15 mouse cellular contexts compared by ENCODE assay signal in the genomic region with DNA sequence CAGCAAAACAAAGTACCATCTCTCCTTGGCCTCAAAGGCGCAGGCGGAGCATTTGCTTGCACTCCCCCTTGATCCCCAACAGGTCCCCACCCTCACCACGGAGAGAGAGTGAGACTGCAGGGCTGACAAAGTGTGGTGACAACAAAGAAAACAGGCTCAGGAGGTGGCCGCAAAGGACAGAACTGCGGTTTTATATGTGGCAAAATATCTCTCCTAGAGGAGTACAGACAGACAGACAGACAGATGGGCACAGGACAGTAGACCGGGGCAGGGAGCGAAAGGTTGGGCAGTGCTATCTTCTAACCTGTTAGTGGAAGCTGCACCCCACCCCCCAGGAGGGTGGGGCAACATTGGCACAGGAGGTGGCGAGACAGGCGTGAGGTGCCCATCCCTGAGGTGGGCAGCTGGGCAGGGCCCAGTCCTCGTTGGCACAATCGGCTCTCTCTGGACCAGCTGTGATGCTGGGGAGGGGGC. TPM values are rescaled to one million over a fixed set of nuclear protein-coding genes. Genes with fewer than 3 reads are reported as not detected.
DNase-seq lines count a peak whose midpoint lies in the region; ATAC-seq and TF ChIP-seq lines count a peak whose summit lies in the region.
"Had no signal": no experiment of that assay in that cellular context is flagged by ENCODE, and none has a peak within 500 bp of the region (broad histone marks: within the 10 kb centered on the region; RNA-seq: fewer than 3 reads in every experiment).

No protein-coding gene starts in this region.

- H3K9me3 ChIP-seq in neural tube, embryonic 11.5 days (ENCODE audit: control insufficient read depth, low read length) = no peaks in the 10 kb centered on the region
- H3K9me3 ChIP-seq in neural tube, embryonic 15.5 days (replicated peaks) = no peaks in the 10 kb centered on the region
- H3K9me3 ChIP-seq: embryonic facial prominence, embryonic 12.5 days; forebrain, embryonic 13.5 days; heart, embryonic 10.5 days; hindbrain, embryonic 15.5 days; megakaryocyte, embryonic 14.5 days had no signal

- peaks cover 6% of the 10 kb centered on the region; the same call in 1 of the 2 replicates for H3K36me3 ChIP-seq in neural tube, embryonic 11.5 days (ENCODE audit: control insufficient read depth, insufficient read depth, low read length)
- H3K36me3 ChIP-seq in neural tube, embryonic 15.5 days = peaks cover 30% of the 10 kb centered on the region
- peaks cover 6% of the 10 kb centered on the region for H3K36me3 ChIP-seq in myocyte (ENCODE audit: control insufficient read depth, insufficient read depth)

- ATAC-seq in CD4-positive, CD25-positive, alpha-beta regulatory T cell, adult 4 months = no peak
- ATAC-seq in neural tube, embryonic 11.5 days (ENCODE audit: insufficient read depth, low FRiP score, low TSS enrichment) = no peak
- ATAC-seq in neural tube, embryonic 15.5 days (ENCODE audit: low FRiP score) = no peak
- ATAC-seq: forebrain, embryonic 13.5 days had no signal

- H3K4me3 ChIP-seq in neural tube, embryonic 11.5 days (ENCODE audit: low read depth, low read length) = no peak overlapping the region
- H3K4me3 ChIP-seq in neural tube, embryonic 15.5 days (replicated peaks) = no peak overlapping the region
- H3K4me3 ChIP-seq in myocyte = no peak overlapping the region
- H3K4me3 ChIP-seq: embryonic facial prominence, embryonic 12.5 days; forebrain, embryonic 13.5 days; heart, embryonic 10.5 days; hindbrain, embryonic 15.5 days; megakaryocyte, embryonic 14.5 days had no signal

- no peaks in the 10 kb centered on the region for H3K4me1 ChIP-seq in neural tube, embryonic 11.5 days (ENCODE audit: control insufficient read depth, insufficient read depth, low read length)
- peaks cover 29% of the 10 kb centered on the region for H3K4me1 ChIP-seq in neural tube, embryonic 15.5 days

- no peaks in the 10 kb centered on the region for H3K79me2 ChIP-seq in myocyte (ENCODE audit: control insufficient read depth, insufficient read depth)

- H3K27me3 ChIP-seq in neural tube, embryonic 11.5 days (ENCODE audit: control insufficient read depth, insufficient read depth, low read length) = peaks cover 3% of the 10 kb centered on the region; the same call in 1 of the 2 replicates
- no peaks in the 10 kb centered on the region for H3K27me3 ChIP-seq in neural tube, embryonic 15.5 days (replicated peaks)
- H3K27me3 ChIP-seq in myocyte (ENCODE audit: control insufficient read depth, insufficient read depth, insufficient read length) = no peaks in the 10 kb centered on the region
- H3K27me3 ChIP-seq: hindbrain, embryonic 15.5 days had no signal

- peak; percentile 35 for TF ChIP-seq POLR2A in myocyte (IDR thresholded peaks at IDR 0.05; ENCODE audit: insufficient read length, low read depth)

- WGBS in neural tube, embryonic 11.5 days = 17% methylated on average over 11 of the region's 11 CpGs
- WGBS in neural tube, embryonic 15.5 days = 27% methylated on average over 11 of the region's 11 CpGs

- H3ac ChIP-seq in myocyte (ENCODE audit: control insufficient read depth, insufficient read length) = no peak overlapping the region

- peak; percentile 74 for DNase-seq in CD4-positive, CD25-positive, alpha-beta regulatory T cell, adult 2 months (ENCODE audit: low read depth, low spot score)
- DNase-seq in neural tube, embryonic 11.5 days (ENCODE audit: low spot score) = no peak
- DNase-seq in thymus, postnatal 25 days = peak; percentile 85
- no peak for DNase-seq in retina, embryonic 14.5 days (ENCODE audit: low spot score)
- DNase-seq in kidney, postnatal 14 days = no peak
- DNase-seq: cerebellum, adult 9-10 months; lung, embryonic 14.5 days had no signal

- H3K9ac ChIP-seq in neural tube, embryonic 11.5 days (ENCODE audit: low read length) = 0 out of 2 replicates have a peak overlapping the region, but pooled peaks have one; percentile 7
- H3K9ac ChIP-seq in neural tube, embryonic 15.5 days (replicated peaks) = no peak overlapping the region
- H3K9ac ChIP-seq: embryonic facial prominence, embryonic 12.5 days; hindbrain, embryonic 15.5 days; lung, embryonic 14.5 days had no signal

- H3K27ac ChIP-seq in neural tube, embryonic 11.5 days (ENCODE audit: low read depth, low read length) = no peak overlapping the region
- H3K27ac ChIP-seq in neural tube, embryonic 15.5 days (replicated peaks) = no peak overlapping the region
- H3K27ac ChIP-seq: embryonic facial prominence, embryonic 12.5 days; forebrain, embryonic 13.5 days; heart, embryonic 10.5 days; hindbrain, embryonic 15.5 days had no signal

- H3K4me2 ChIP-seq in neural tube, embryonic 11.5 days (ENCODE audit: low read depth) = no peak overlapping the region
- H3K4me2 ChIP-seq in neural tube, embryonic 15.5 days = no peak overlapping the region
- H3K4me2 ChIP-seq in myocyte (ENCODE audit: low read depth) = no peak overlapping the region
- H3K4me2 ChIP-seq: embryonic facial prominence, embryonic 12.5 days; forebrain, embryonic 13.5 days; hindbrain, embryonic 15.5 days; lung, embryonic 14.5 days had no signal

TF ChIP-seq in myocyte, 11 proteins besides CTCF, POLR2A, EP300 and RAD21:
- no peak for TF ChIP-seq TCF3 (IDR thresholded peaks at IDR 0.05; ENCODE audit: insufficient read length, low read depth)
- no peak for TF ChIP-seq TCF12 (IDR thresholded peaks at IDR 0.05; ENCODE audit: insufficient read depth, poor library complexity, severe bottlenecking)
- no peak for TF ChIP-seq SRF (IDR thresholded peaks at IDR 0.05; ENCODE audit: control insufficient read depth, insufficient read length, low read depth)
- no peak for TF ChIP-seq REST (IDR thresholded peaks at IDR 0.05; ENCODE audit: insufficient read depth, insufficient read length)
- no peak for TF ChIP-seq E2F4 (IDR thresholded peaks at IDR 0.05; ENCODE audit: insufficient read depth)
- TF ChIP-seq POLR2AphosphoS2 (IDR thresholded peaks at IDR 0.05; ENCODE audit: insufficient read length, low read depth) = peak; percentile 69
- peak in 1 of 3 experiments; percentile 24 for TF ChIP-seq MYOD1 (IDR thresholded peaks at IDR 0.05; ENCODE audit: control insufficient read depth in 1 of 3, insufficient read length in 2 of 3, low read depth in 2 of 3)
- no peak for TF ChIP-seq MAX (IDR thresholded peaks at IDR 0.05; ENCODE audit: low read depth)
- TF ChIP-seq USF1 (IDR thresholded peaks at IDR 0.05; ENCODE audit: low read depth) = no peak
- TF ChIP-seq MYOG (IDR thresholded peaks at IDR 0.05; ENCODE audit: control insufficient read depth in 1 of 3, insufficient read depth in 1 of 3, insufficient read length in 2 of 3, low read depth in 2 of 3) = peak in 1 of 3 experiments; percentile 62
- TF ChIP-seq CEBPB (IDR thresholded peaks at IDR 0.05; ENCODE audit: insufficient read depth, poor library complexity, severe bottlenecking) = no peak
TF ChIP-seq in myocyte: peak in this region for 3.

RNA-seq across cellular contexts. Expression of a gene that starts 5.4 kb away (rescaled TPM):
- polyA plus RNA-seq in CD4-positive, CD25-positive, alpha-beta regulatory T cell, adult 4 months (2017; shearing (Covaris generic)) = 100 to 1,000 TPM in 1 of 2 experiments, 10 to 100 TPM in 1; 89.8 to 124 TPM
- polyA plus RNA-seq in neural tube, embryonic 11.5 days (2014; fragmentation: Nextera tagmentation; extraction: Ambion mirVana) = 10.6 and 14.1 TPM in 2 replicates
- 11.8 and 14.0 TPM in 2 replicates for polyA plus RNA-seq in neural tube, embryonic 15.5 days (2015; fragmentation: Nextera tagmentation; extraction: Ambion mirVana)
- polyA plus RNA-seq in myocyte (2012; fragmentation: generic; extraction: Trizol) = 2.1 TPM

RNA-seq across cellular contexts. Expression of a gene that starts 15.1 kb away (rescaled TPM):
- polyA plus RNA-seq in CD4-positive, CD25-positive, alpha-beta regulatory T cell, adult 4 months (2017; shearing (Covaris generic)) = 1 to 10 TPM; 1.8 to 3.7 TPM
- 0.24 TPM in 1 of 2 replicates, not detected in the other for polyA plus RNA-seq in neural tube, embryonic 11.5 days (2014; fragmentation: Nextera tagmentation; extraction: Ambion mirVana)
- 1.1 and 1.8 TPM in 2 replicates for polyA plus RNA-seq in neural tube, embryonic 15.5 days (2015; fragmentation: Nextera tagmentation; extraction: Ambion mirVana)
- polyA plus RNA-seq in myocyte (2012; fragmentation: generic; extraction: Trizol) = 2.7 TPM
- polyA plus RNA-seq: heart, embryonic 10.5 days had no signal

RNA-seq across cellular contexts. Expression of a gene that starts 21.4 kb away (rescaled TPM):
- polyA plus RNA-seq in CD4-positive, CD25-positive, alpha-beta regulatory T cell, adult 4 months (2017; shearing (Covaris generic)) = 1 to 10 TPM; 1.8 to 2.4 TPM
- 15.2 and 15.8 TPM in 2 replicates for polyA plus RNA-seq in neural tube, embryonic 11.5 days (2014; fragmentation: Nextera tagmentation; extraction: Ambion mirVana)
- polyA plus RNA-seq in neural tube, embryonic 15.5 days (2015; fragmentation: Nextera tagmentation; extraction: Ambion mirVana) = 50.9 and 63.0 TPM in 2 replicates
- 163 TPM for polyA plus RNA-seq in myocyte (2012; fragmentation: generic; extraction: Trizol)

RNA-seq across cellular contexts. Expression of a gene that starts 25.1 kb away (rescaled TPM):
- 1,000 to 10,000 TPM; 3,157 to 3,173 TPM for polyA plus RNA-seq in CD4-positive, CD25-positive, alpha-beta regulatory T cell, adult 4 months (2017; shearing (Covaris generic))
- polyA plus RNA-seq in neural tube, embryonic 11.5 days (2014; fragmentation: Nextera tagmentation; extraction: Ambion mirVana) = 926 and 968 TPM in 2 replicates
- polyA plus RNA-seq in neural tube, embryonic 15.5 days (2015; fragmentation: Nextera tagmentation; extraction: Ambion mirVana) = 655 and 750 TPM in 2 replicates
- polyA plus RNA-seq in myocyte (2012; fragmentation: generic; extraction: Trizol) = 2,972 TPM

RNA-seq across cellular contexts. Expression of a gene that starts 51.9 kb away (rescaled TPM):
- not detected for polyA plus RNA-seq in CD4-positive, CD25-positive, alpha-beta regulatory T cell, adult 4 months (2017; shearing (Covaris generic))
- polyA plus RNA-seq in neural tube, embryonic 11.5 days (2014; fragmentation: Nextera tagmentation; extraction: Ambion mirVana) = 6.6 and 6.8 TPM in 2 replicates
- polyA plus RNA-seq in neural tube, embryonic 15.5 days (2015; fragmentation: Nextera tagmentation; extraction: Ambion mirVana) = 15.8 and 18.2 TPM in 2 replicates
- polyA plus RNA-seq in myocyte (2012; fragmentation: generic; extraction: Trizol) = 41.7 TPM

Comparison
In these comparisons a context has a peak if more than half of its experiments do, and no peak if none do; other contexts are left out.
1. DNase-seq: peak in CD4-positive, CD25-positive, alpha-beta regulatory T cell, adult 2 months (single experiment) and thymus, postnatal 25 days (single experiment); none in neural tube, embryonic 11.5 days (single experiment), retina, embryonic 14.5 days (single experiment) and kidney, postnatal 14 days (single experiment).